In the genomic region with DNA sequence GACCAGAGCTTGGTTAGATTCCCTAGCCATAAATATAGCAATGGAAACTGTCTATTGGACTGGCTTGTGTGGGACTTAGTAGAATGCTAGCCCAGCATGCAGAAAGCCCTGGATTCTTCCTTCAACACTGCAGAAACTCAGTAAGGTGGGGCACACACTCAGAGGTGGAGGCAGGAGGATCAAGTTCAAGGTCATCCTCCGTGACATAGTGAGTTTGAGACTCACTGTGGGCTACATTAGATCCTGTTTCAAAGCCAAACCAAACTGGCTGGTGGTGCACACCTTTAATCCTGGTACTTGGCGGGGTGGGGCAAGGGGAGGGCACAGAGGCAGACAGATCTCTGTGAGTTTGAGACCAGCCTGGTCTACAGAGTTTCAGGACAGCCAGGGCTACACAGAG, we compare ENCODE assay signal across 17 mouse cellular contexts. TPM values are rescaled to one million over a fixed set of nuclear protein-coding genes. Genes with fewer than 3 reads are reported as not detected.
DNase-seq lines count a peak whose midpoint lies in the region; ATAC-seq and TF ChIP-seq lines count a peak whose summit lies in the region.
"Had no signal": no experiment of that assay in that cellular context is flagged by ENCODE, and none has a peak within 500 bp of the region (broad histone marks: within the 10 kb centered on the region; RNA-seq: fewer than 3 reads in every experiment).

No protein-coding gene starts in this region.

- peaks cover 62% of the 10 kb centered on the region for H3K4me1 ChIP-seq in heart, embryonic 11.5 days (ENCODE audit: control insufficient read depth, insufficient read depth, low read length)
- H3K4me1 ChIP-seq in E14TG2a.4 (replicated peaks; ENCODE audit: low read depth, low read length) = peaks cover 81% of the 10 kb centered on the region
- H3K4me1 ChIP-seq in embryonic facial prominence, embryonic 15.5 days = peaks cover 77% of the 10 kb centered on the region
- peaks cover 55% of the 10 kb centered on the region for H3K4me1 ChIP-seq in forebrain, embryonic 10.5 days
- H3K4me1 ChIP-seq in hindbrain, embryonic 16.5 days (ENCODE audit: control insufficient read depth, insufficient read depth, low read depth, low read length) = peaks cover 33% of the 10 kb centered on the region

- no peak overlapping the region for H3K4me3 ChIP-seq in heart, embryonic 11.5 days (ENCODE audit: low read depth, low read length)
- H3K4me3 ChIP-seq in layer of hippocampus, adult 2 months = no peak overlapping the region
- H3K4me3 ChIP-seq in E14TG2a.4 (replicated peaks; ENCODE audit: low read length) = peak overlapping the region; percentile 70
- H3K4me3 ChIP-seq in embryonic facial prominence, embryonic 15.5 days (replicated peaks) = no peak overlapping the region
- no peak overlapping the region for H3K4me3 ChIP-seq in forebrain, embryonic 10.5 days
- H3K4me3 ChIP-seq in hindbrain, embryonic 16.5 days (ENCODE audit: low read length) = no peak overlapping the region
- H3K4me3 ChIP-seq: forebrain, embryonic 15.5 days; neural tube, embryonic 12.5 days had no signal

- no peak for ATAC-seq in heart, embryonic 11.5 days (replicated peaks; ENCODE audit: insufficient number of reproducible peaks, low FRiP score, low TSS enrichment)
- ATAC-seq in embryonic facial prominence, embryonic 15.5 days (ENCODE audit: insufficient number of reproducible peaks, low FRiP score, low TSS enrichment, low read depth) = no peak
- ATAC-seq in hindbrain, embryonic 16.5 days = no peak
- ATAC-seq: forebrain, embryonic 15.5 days; hindbrain, postnatal 0 days had no signal

- WGBS in heart, embryonic 11.5 days (ENCODE audit: insufficient replicate concordance) = 74% methylated on average over 2 of the region's 2 CpGs
- 68% methylated on average over 2 of the region's 2 CpGs for WGBS in embryonic facial prominence, embryonic 15.5 days
- WGBS in forebrain, embryonic 10.5 days = 71% methylated on average over 2 of the region's 2 CpGs
- 93% methylated on average over 2 of the region's 2 CpGs for WGBS in hindbrain, embryonic 16.5 days

- no peaks in the 10 kb centered on the region for H3K27me3 ChIP-seq in heart, embryonic 11.5 days (ENCODE audit: control insufficient read depth, insufficient read depth, low read length)
- no peaks in the 10 kb centered on the region for H3K27me3 ChIP-seq in E14TG2a.4 (ENCODE audit: insufficient read depth, low read length)
- H3K27me3 ChIP-seq in embryonic facial prominence, embryonic 15.5 days = no peaks in the 10 kb centered on the region
- H3K27me3 ChIP-seq in forebrain, embryonic 10.5 days (ENCODE audit: poor library complexity, severe bottlenecking) = no peaks in the 10 kb centered on the region
- H3K27me3 ChIP-seq in hindbrain, embryonic 16.5 days (replicated peaks; ENCODE audit: control insufficient read depth, insufficient read depth, low read length) = no peaks in the 10 kb centered on the region
- H3K27me3 ChIP-seq: forebrain, embryonic 15.5 days; neural tube, embryonic 12.5 days had no signal

- TF ChIP-seq CTCF in layer of hippocampus, adult 2 months (conservative IDR thresholded peaks at IDR 0.05) = no peak
- TF ChIP-seq CTCF in E14TG2a.4 (conservative IDR thresholded peaks at IDR 0.05; ENCODE audit: low read length) = no peak

- no peak overlapping the region for H3K9ac ChIP-seq in heart, embryonic 11.5 days (ENCODE audit: low read depth, low read length)
- no peak overlapping the region for H3K9ac ChIP-seq in embryonic facial prominence, embryonic 15.5 days
- H3K9ac ChIP-seq in hindbrain, embryonic 16.5 days (ENCODE audit: low read depth, low read length) = no peak overlapping the region
- H3K9ac ChIP-seq: forebrain, embryonic 15.5 days; neural tube, embryonic 12.5 days had no signal

- H3K9me3 ChIP-seq in heart, embryonic 11.5 days (replicated peaks; ENCODE audit: control insufficient read depth, low read length) = no peaks in the 10 kb centered on the region
- H3K9me3 ChIP-seq in E14TG2a.4 (ENCODE audit: low read length) = no peaks in the 10 kb centered on the region
- no peaks in the 10 kb centered on the region for H3K9me3 ChIP-seq in embryonic facial prominence, embryonic 15.5 days (replicated peaks)
- no peaks in the 10 kb centered on the region for H3K9me3 ChIP-seq in forebrain, embryonic 10.5 days
- H3K9me3 ChIP-seq in hindbrain, embryonic 16.5 days (ENCODE audit: control insufficient read depth, low read length) = no peaks in the 10 kb centered on the region
- H3K9me3 ChIP-seq: forebrain, embryonic 15.5 days; midbrain, embryonic 10.5 days; neural tube, embryonic 12.5 days had no signal

- peak overlapping the region; percentile 84 for H3K27ac ChIP-seq in heart, embryonic 11.5 days (ENCODE audit: low read depth, low read length)
- peak overlapping the region; percentile 79; the same call in 1 of the 2 replicates for H3K27ac ChIP-seq in layer of hippocampus, adult 2 months
- H3K27ac ChIP-seq in embryonic facial prominence, embryonic 15.5 days (replicated peaks) = 0 out of 2 replicates have a peak overlapping the region, but pooled peaks have one; percentile 73
- no peak overlapping the region for H3K27ac ChIP-seq in forebrain, embryonic 10.5 days
- no peak overlapping the region for H3K27ac ChIP-seq in hindbrain, embryonic 16.5 days (ENCODE audit: low read depth, low read length)
- H3K27ac ChIP-seq: forebrain, embryonic 15.5 days; hindbrain, postnatal 0 days; neural tube, embryonic 12.5 days had no signal

- DNase-seq in heart, adult 11 months = no peak
- no peak for DNase-seq in layer of hippocampus, adult 2 months (ENCODE audit: low spot score in 2 of 2)
- DNase-seq in layer of hippocampus, postnatal 25 days (ENCODE audit: extremely low spot score in 1 of 2, low spot score in 1 of 2) = no peak
- no peak for DNase-seq in forebrain, embryonic 10.5 days (ENCODE audit: extremely low spot score, low spot score)
- DNase-seq: cerebellum, adult 11 months; cerebellum, postnatal 14 days; kidney, adult 8-10 months; lung, adult 18-20 months; spleen, adult 18-20 months had no signal

- H3K4me2 ChIP-seq in heart, embryonic 11.5 days = peak overlapping the region; percentile 60
- H3K4me2 ChIP-seq in embryonic facial prominence, embryonic 15.5 days (replicated peaks) = no peak overlapping the region
- H3K4me2 ChIP-seq in hindbrain, embryonic 16.5 days (ENCODE audit: low read length) = no peak overlapping the region
- H3K4me2 ChIP-seq: forebrain, embryonic 15.5 days; neural tube, embryonic 12.5 days had no signal

- H3K36me3 ChIP-seq in heart, embryonic 11.5 days (ENCODE audit: control insufficient read depth, insufficient read depth, low read length) = no peaks in the 10 kb centered on the region
- H3K36me3 ChIP-seq in E14TG2a.4 (ENCODE audit: insufficient read depth, low read length) = peaks cover 55% of the 10 kb centered on the region
- H3K36me3 ChIP-seq in embryonic facial prominence, embryonic 15.5 days = no peaks in the 10 kb centered on the region
- peaks cover 15% of the 10 kb centered on the region; the same call in 1 of the 2 replicates for H3K36me3 ChIP-seq in forebrain, embryonic 10.5 days (replicated peaks)
- H3K36me3 ChIP-seq in hindbrain, embryonic 16.5 days (ENCODE audit: control insufficient read depth, insufficient read depth, low read length) = no peaks in the 10 kb centered on the region
- H3K36me3 ChIP-seq: forebrain, embryonic 15.5 days; neural tube, embryonic 12.5 days had no signal

RNA-seq across cellular contexts. Expression of a gene that starts 3.7 kb away (rescaled TPM):
- polyA plus RNA-seq in heart, embryonic 11.5 days (2014; fragmentation: Nextera tagmentation; extraction: Ambion mirVana) = 346 and 407 TPM in 2 replicates
- 100 to 1,000 TPM; 513 to 524 TPM for total RNA-seq in layer of hippocampus, adult 2 months (2021)
- total RNA-seq in layer of hippocampus, postnatal 25 days (2021) = 100 to 1,000 TPM; 529 to 579 TPM
- 267 and 268 TPM in 2 replicates for polyA plus RNA-seq in embryonic facial prominence, embryonic 15.5 days (2015; fragmentation: Nextera tagmentation; extraction: Ambion mirVana)
- polyA plus RNA-seq in forebrain, embryonic 10.5 days (2016; fragmentation: Nextera tagmentation; extraction: Ambion mirVana) = 214 and 224 TPM in 2 replicates
- 411 and 440 TPM in 2 replicates for polyA plus RNA-seq in hindbrain, embryonic 16.5 days (2015; fragmentation: Nextera tagmentation; extraction: Ambion mirVana)

RNA-seq across cellular contexts. Expression of a gene that starts 31.9 kb away (rescaled TPM):
- 211 and 244 TPM in 2 replicates for polyA plus RNA-seq in heart, embryonic 11.5 days (2014; fragmentation: Nextera tagmentation; extraction: Ambion mirVana)
- total RNA-seq in layer of hippocampus, adult 2 months (2021) = 10 to 100 TPM; 61.3 to 65.5 TPM
- total RNA-seq in layer of hippocampus, postnatal 25 days (2021) = 10 to 100 TPM; 71.3 to 78.1 TPM
- polyA plus RNA-seq in embryonic facial prominence, embryonic 15.5 days (2015; fragmentation: Nextera tagmentation; extraction: Ambion mirVana) = 201 and 210 TPM in 2 replicates
- 161 and 165 TPM in 2 replicates for polyA plus RNA-seq in forebrain, embryonic 10.5 days (2016; fragmentation: Nextera tagmentation; extraction: Ambion mirVana)
- 136 and 145 TPM in 2 replicates for polyA plus RNA-seq in hindbrain, embryonic 16.5 days (2015; fragmentation: Nextera tagmentation; extraction: Ambion mirVana)

Comparison
In these comparisons a context has a peak if more than half of its experiments do, and no peak if none do; other contexts are left out.
1. H3K27ac ChIP-seq: peak in heart, embryonic 11.5 days (single experiment), layer of hippocampus, adult 2 months (single experiment) and embryonic facial prominence, embryonic 15.5 days (single experiment); none in forebrain, embryonic 10.5 days (single experiment) and hindbrain, embryonic 16.5 days (single experiment).